Mouse (Mus musculus): ENCODE data around the gene Il1rapl2.

DNA sequence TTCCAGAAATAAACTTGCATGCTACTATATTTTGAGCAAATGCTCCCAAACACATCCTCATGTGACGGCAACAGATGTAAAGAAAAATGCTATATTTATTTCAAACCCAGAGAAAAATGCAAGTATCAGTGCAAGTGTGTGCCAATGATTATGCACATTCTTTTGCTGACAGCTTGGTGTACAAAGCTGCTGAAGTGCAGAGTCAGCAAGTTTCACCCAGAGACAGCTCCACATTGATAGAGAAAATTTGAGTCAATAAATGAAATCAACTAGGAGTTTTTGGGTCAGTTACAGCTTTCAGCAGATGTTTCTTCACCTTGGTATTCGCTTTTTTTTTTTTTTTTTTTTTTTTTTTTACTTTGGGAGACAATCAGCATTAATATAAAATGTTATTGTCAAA lies 863.4 kb downstream of the Il1rapl2 start:
- TF ChIP-seq POLR2A (IDR thresholded peaks at IDR 0.05; ENCODE audit: control insufficient read depth, low read depth, low read length): no peak
- no peak for TF ChIP-seq CTCF (IDR thresholded peaks at IDR 0.05; ENCODE audit: control insufficient read depth, insufficient read depth, insufficient replicate concordance, low read depth, low read length)
